Mouse (Mus musculus): ENCODE data around the gene Tmx2. TPM values are rescaled to one million over a fixed set of nuclear protein-coding genes. Genes with fewer than 3 reads are reported as not detected.

The Tmx2 gene
- 10.3 TPM for polyA plus RNA-seq (2015; fragmentation: Illumina TruSeq; extraction: RNeasy Lipid Tissue Mini Kit (QIAGEN cat#74804); ENCODE audit: insufficient read depth, low read depth, low replicate concordance)

GRCm38 (mm10) chr2:84679016-84679415 lies at the start of gene Tmx2:
Gene Tmx2, minus strand, starts transcription at chr2:84679140.

DNA sequence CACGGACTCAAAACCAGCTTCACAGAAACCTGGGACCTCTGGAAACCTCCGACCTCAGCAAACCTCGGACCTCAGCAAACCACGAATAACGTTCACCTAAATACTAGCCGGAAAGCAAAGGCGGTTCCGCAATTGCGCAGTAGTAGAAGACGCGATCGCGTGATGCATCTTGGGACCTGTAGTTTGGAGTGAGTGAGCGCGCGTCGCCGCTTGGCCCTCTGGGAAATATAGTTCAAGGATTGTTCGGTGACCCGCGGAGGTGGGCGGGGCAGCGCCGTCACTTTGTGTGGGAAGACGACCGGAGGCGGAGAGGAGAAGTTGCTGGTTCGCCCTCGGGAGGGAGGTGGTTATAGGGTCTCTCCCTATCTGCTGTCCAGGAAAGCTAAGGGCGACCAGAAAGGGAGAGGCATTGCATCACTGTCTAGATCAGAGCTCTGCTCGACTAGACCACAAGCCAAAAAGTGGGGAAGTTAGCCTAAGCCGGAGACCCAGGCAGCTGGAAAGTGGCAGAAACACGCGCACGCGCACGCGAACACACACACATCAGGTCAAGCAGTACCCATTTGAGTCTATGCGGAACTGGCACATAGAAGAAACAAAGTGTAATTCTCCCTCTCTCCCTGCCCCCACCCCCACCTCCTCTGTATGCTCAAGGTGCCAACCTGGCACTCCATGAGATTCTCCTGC lies 48.4 kb upstream of the Tmx2 start, which contains the start of gene Clp1:
TSS of gene Clp1 (minus strand) at position 179 of the 687 bp plus-strand sequence.

DNA sequence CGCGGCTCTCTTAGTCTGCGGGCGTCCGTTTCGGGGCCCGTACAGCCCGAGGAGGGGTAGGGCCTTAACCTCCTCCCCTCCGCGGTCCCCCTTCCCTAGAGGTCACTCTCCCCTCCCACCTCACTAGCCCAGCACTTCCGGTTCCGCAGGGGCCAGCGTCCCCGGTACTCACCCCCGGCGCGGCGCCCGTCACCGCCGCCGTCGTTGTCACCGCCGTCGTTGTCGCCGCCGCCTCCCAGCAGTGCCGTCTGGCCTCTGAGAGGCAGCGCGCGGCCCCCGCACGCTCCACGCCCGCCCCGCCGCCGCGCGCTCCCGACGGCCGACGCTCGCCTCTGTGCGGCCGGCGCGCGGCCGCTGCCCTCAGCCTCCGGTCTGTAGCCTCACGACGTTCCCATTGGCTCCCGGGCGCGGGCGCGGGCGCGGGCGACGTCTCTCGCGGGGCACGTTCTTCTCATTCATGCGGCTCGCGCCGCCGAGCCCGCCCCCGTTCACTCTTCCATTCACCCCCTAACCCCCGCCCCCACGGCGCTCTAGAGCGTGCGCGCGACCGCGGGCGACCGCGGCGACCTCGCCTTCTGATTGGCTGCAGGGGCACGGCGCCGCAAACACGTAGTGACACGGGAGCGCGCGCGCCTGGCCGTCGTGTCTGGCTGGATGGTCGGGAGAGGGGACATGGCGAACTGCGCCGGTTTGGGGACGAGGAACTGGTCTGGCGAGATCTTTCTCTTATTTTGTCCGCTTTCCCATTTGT lies 36.0 kb upstream of the Tmx2 start, which contains the start of gene Zdhhc5:
TSS of gene Zdhhc5 (minus strand) at position 370 of the 751 bp plus-strand sequence.

DNA sequence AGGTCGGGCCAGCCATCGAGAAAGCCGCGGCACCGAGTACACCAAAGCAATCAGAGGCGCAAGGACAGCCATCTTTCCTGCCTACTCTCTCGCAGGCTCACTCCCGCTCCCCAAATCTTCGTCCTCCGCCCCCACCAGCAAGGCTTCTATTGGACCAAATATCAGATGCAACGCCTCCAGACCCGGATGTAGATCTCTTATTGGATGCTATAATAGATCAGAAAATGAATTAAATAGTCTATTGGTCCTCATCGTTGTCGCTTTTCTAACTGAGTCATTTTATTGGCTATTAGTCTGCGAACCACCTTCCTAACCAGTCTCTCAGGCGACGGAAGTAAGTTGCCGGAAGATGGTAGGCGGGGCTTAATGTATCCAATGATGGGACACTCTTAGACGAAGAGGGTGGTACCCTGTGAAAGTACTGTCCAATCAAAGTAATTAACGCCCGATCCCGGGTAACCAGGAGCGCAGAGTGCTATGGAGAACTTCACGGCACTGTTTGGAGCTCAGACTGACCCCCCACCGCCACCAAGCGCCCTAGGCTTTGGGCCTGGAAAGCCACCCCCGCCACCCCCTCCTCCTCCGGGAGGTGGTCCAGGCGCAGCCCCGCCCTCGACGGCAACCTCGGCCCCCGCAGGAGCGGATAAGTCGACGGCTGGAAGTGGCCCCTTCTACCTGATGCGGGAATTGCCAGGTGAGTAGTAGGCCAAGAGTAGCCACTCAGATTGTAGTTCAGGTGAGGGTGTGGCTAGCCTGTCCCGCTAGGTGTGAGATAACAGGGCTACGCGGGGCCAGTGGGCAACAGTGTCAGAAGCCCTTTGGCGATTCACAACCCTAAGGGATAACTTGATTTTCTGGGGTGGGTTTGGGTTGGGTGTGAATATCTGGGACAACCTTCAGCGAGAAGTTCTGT lies 716 bp downstream of the Tmx2 start, which contains the start of the genes Gm28635 and Med19:
TSS of gene Gm28635 (minus strand) at position 74 of the 913 bp plus-strand sequence.
TSS of gene Med19 (plus strand) at position 435 of the 913 bp plus-strand sequence.

DNA sequence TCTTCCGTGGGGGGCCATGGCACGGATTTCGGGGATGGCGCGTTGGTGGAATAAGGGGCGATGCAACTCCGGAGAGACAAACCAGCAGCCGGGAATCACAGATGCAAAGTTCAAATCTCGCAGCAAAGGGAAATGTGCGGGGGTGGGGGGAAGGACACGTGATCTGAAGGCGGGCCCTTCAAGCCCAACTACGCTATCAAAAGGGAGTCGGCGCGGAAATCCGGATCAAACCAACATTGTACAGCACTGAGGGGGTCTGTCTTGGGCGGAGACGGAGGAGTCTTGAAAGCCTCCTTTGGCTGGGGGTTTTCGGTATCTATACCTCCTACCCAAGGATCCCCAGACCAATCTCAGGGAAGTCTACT lies 8.4 kb downstream of the Tmx2 start, which contains the start of gene Selenoh:
TSS of gene Selenoh (minus strand) at position 202 of the 365 bp plus-strand sequence.

DNA sequence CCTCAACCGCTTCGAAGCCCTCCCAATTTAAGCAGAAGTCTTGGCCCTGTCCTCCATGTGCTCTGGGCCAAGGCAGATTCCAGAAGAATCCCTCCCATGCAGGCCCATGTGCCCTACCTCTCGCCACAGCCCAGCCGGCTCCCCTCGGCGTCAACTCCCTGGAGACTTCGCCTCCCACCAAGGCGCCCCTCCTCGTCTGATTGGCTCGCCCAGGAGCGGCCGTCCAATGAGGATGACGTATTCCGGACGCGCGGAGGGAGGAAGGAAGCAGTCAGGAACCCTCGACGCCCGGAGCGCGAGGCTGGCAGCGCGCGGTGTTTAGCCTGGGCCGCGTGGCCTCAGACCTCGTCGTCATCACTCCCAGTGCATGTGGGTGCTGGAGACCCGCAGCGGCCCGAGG lies 20.1 kb downstream of the Tmx2 start, which contains the start of gene Btbd18:
TSS of gene Btbd18 (plus strand) at position 274 of the 400 bp plus-strand sequence.

GRCm38 (mm10) chr2:84650464-84651195 lies 28.3 kb downstream of the Tmx2 start, which contains the start of gene Ctnnd1:
Gene Ctnnd1, minus strand, starts transcription at chr2:84650765.

Other genes starting within 250 kb of the Tmx2 start
- 5.4 TPM for gene Tfpi, start 202.4 kb downstream of the Tmx2 start, polyA plus RNA-seq (2015; fragmentation: Illumina TruSeq; extraction: RNeasy Lipid Tissue Mini Kit (QIAGEN cat#74804); ENCODE audit: insufficient read depth, low read depth, low replicate concordance)
- gene Ctnnd1, start 28.4 kb downstream of the Tmx2 start, polyA plus RNA-seq (2015; fragmentation: Illumina TruSeq; extraction: RNeasy Lipid Tissue Mini Kit (QIAGEN cat#74804); ENCODE audit: insufficient read depth, low read depth, low replicate concordance): 18.0 TPM
- not detected for gene Btbd18, start 20.1 kb downstream of the Tmx2 start, polyA plus RNA-seq (2015; fragmentation: Illumina TruSeq; extraction: RNeasy Lipid Tissue Mini Kit (QIAGEN cat#74804); ENCODE audit: insufficient read depth, low read depth, low replicate concordance)
- 5.8 TPM for gene Selenoh, start 8.4 kb downstream of the Tmx2 start, polyA plus RNA-seq (2015; fragmentation: Illumina TruSeq; extraction: RNeasy Lipid Tissue Mini Kit (QIAGEN cat#74804); ENCODE audit: insufficient read depth, low read depth, low replicate concordance)
- gene Gm28635, start 1.1 kb downstream of the Tmx2 start, polyA plus RNA-seq (2015; fragmentation: Illumina TruSeq; extraction: RNeasy Lipid Tissue Mini Kit (QIAGEN cat#74804); ENCODE audit: insufficient read depth, low read depth, low replicate concordance): not detected
- gene Med19, start 738 bp downstream of the Tmx2 start, polyA plus RNA-seq (2015; fragmentation: Illumina TruSeq; extraction: RNeasy Lipid Tissue Mini Kit (QIAGEN cat#74804); ENCODE audit: insufficient read depth, low read depth, low replicate concordance): 5.5 TPM
- gene Zdhhc5, start 36.0 kb upstream of the Tmx2 start, polyA plus RNA-seq (2015; fragmentation: Illumina TruSeq; extraction: RNeasy Lipid Tissue Mini Kit (QIAGEN cat#74804); ENCODE audit: insufficient read depth, low read depth, low replicate concordance): 6.6 TPM
- 3.8 TPM for gene Clp1, start 48.2 kb upstream of the Tmx2 start, polyA plus RNA-seq (2015; fragmentation: Illumina TruSeq; extraction: RNeasy Lipid Tissue Mini Kit (QIAGEN cat#74804); ENCODE audit: insufficient read depth, low read depth, low replicate concordance)
- 2.0 TPM for gene Ypel4, start 54.9 kb upstream of the Tmx2 start, polyA plus RNA-seq (2015; fragmentation: Illumina TruSeq; extraction: RNeasy Lipid Tissue Mini Kit (QIAGEN cat#74804); ENCODE audit: insufficient read depth, low read depth, low replicate concordance)
- gene Gm19426, start 64.5 kb upstream of the Tmx2 start, polyA plus RNA-seq (2015; fragmentation: Illumina TruSeq; extraction: RNeasy Lipid Tissue Mini Kit (QIAGEN cat#74804); ENCODE audit: insufficient read depth, low read depth, low replicate concordance): not detected
- 120 TPM for gene Serping1, start 96.3 kb upstream of the Tmx2 start, polyA plus RNA-seq (2015; fragmentation: Illumina TruSeq; extraction: RNeasy Lipid Tissue Mini Kit (QIAGEN cat#74804); ENCODE audit: insufficient read depth, low read depth, low replicate concordance)
- 13.6 TPM for gene Ube2l6, start 119.7 kb upstream of the Tmx2 start, polyA plus RNA-seq (2015; fragmentation: Illumina TruSeq; extraction: RNeasy Lipid Tissue Mini Kit (QIAGEN cat#74804); ENCODE audit: insufficient read depth, low read depth, low replicate concordance)
- not detected for gene Smtnl1, start 143.5 kb upstream of the Tmx2 start, polyA plus RNA-seq (2015; fragmentation: Illumina TruSeq; extraction: RNeasy Lipid Tissue Mini Kit (QIAGEN cat#74804); ENCODE audit: insufficient read depth, low read depth, low replicate concordance)
- 9.3 TPM for gene Timm10, start 147.9 kb upstream of the Tmx2 start, polyA plus RNA-seq (2015; fragmentation: Illumina TruSeq; extraction: RNeasy Lipid Tissue Mini Kit (QIAGEN cat#74804); ENCODE audit: insufficient read depth, low read depth, low replicate concordance)
- 2.1 TPM for gene Slc43a1, start 159.7 kb upstream of the Tmx2 start, polyA plus RNA-seq (2015; fragmentation: Illumina TruSeq; extraction: RNeasy Lipid Tissue Mini Kit (QIAGEN cat#74804); ENCODE audit: insufficient read depth, low read depth, low replicate concordance)
- 1.6 TPM for gene Rtn4rl2, start 207.6 kb upstream of the Tmx2 start, polyA plus RNA-seq (2015; fragmentation: Illumina TruSeq; extraction: RNeasy Lipid Tissue Mini Kit (QIAGEN cat#74804); ENCODE audit: insufficient read depth, low read depth, low replicate concordance)

All from pancreas, adult 10 weeks (tissue).